Mouse (Mus musculus): ENCODE results near the gene Enah.

- TF ChIP-seq CTCF (IDR thresholded peaks at IDR 0.05; ENCODE audit: borderline replicate concordance, extremely low read depth, insufficient read depth, insufficient read length) (no peak), POLR2A (IDR thresholded peaks at IDR 0.05; ENCODE audit: borderline replicate concordance, extremely low read depth, insufficient read depth, insufficient read length, poor library complexity, severe bottlenecking) (no peak)
These were observed 44.9 kb downstream of the Enah start for GRCm38 (mm10) chr1:181974897-181975296.
